Mouse (Mus musculus) ZHBTc4 (cell line): ENCODE data around the gene Hexim1.

Experiments
- DNase-seq: peaks from one replicate; pipeline ENCODE4 v3.0.0-alpha.2; 2011; ENCODE audit warnings: low read depth, low spot score

Gene Hexim1

DNA sequence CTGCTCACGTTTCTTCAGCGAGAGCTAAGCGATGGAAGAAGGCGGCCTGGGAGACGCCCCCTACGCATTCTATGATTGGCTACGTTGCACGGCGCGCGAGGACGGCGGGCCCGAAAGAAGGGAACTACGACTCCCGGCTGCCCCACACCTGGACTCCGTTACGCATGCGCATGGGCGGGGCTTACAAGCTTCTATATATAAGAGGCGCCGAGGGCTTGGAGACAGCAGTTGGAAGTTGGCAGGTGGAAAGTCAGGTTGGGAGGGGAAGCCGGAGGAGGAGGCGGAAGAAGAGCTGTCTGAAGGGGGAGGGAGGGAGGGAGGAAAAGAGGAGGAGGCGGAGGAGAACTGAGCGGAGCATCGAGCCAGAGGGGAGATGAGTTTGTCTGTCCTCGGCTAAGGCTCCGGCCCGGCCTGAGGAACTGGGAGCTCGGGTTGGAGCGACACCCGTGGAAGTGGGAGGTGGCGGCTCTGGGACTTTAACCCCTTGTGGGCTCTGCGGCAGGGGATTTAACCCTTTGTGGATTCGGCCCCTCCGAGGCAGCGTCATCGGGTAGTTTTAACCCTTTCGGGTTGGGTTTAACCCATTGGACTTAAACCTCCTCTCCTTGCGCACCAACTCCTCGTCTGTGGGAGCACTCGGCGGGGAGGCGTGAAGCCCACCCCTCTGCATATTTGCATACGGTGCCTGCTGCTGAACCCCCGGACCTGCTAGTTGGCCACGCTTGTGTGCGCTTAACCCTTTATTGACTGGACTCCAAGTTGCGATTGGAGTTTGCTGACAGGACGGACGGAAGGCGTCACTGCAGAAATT, at the start of gene Hexim1:
Hexim1 (plus strand) TSS at position 224 of the 811 bp plus-strand sequence.
- DNase-seq = peak; percentile 100

DNA sequence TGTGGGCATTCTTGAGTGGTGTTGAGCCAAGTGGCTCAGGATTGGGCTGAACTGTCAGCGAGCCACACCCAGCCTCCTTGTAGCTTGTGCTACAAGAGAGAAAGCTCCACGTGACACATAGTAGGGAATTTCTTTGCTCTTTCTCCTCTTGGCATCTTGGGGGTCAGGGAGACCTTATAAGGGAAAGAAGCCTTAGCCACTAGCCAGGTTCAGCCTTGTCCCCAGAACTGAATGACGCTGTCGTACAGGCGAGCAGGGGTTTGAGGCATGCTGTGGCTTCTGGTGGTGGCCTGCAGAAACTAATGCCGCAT, 49.0 kb upstream of the Hexim1 start:
- no peak for DNase-seq

DNA sequence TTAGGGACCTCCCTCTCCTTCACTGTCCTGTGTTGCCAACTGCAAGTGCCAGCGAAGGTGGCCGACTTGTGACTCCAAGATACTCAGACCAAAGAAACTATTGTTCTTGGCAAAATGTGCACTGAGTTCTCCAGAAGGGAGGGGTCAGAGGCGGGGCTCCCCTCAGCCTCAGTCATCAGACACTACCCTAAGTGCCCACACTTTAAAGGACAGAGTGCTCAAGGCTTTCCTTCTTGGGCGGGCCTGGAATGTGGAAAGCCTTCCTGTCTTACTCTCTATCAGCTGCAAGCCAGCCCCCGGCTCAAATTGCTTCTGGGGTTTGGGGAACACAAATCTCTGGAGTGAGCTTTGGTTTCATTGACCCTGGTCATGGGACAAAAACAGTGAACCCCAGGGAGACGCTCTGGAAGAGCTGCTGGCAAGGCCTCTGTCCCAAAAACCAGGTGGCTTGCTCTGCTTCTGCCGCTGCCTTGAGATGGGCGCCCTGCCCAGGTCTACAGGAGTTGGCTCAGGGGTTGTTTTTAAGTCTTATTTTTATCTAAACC, 48.5 kb upstream of the Hexim1 start:
- peak; percentile 81 for DNase-seq

DNA sequence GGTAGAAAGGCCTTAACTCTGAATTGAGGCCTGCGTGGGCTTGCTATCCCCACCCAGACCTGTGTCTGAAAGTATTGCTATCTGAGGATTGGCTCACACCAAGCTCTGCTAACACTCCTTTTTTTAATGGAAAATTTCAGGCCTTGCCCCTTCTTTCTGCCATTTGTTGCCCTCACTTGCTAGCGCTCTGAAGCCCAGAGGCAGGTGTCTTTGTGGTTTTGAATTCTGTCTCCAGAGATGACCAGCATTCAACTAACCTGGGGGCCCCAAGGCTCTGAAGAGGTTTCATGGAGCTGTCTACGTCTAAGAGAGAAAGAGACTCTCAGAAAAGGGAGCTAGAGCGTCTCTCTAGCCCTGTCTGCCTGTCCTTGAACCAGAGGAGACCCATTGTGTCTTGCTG, 47.8 kb upstream of the Hexim1 start:
- no peak for DNase-seq

DNA sequence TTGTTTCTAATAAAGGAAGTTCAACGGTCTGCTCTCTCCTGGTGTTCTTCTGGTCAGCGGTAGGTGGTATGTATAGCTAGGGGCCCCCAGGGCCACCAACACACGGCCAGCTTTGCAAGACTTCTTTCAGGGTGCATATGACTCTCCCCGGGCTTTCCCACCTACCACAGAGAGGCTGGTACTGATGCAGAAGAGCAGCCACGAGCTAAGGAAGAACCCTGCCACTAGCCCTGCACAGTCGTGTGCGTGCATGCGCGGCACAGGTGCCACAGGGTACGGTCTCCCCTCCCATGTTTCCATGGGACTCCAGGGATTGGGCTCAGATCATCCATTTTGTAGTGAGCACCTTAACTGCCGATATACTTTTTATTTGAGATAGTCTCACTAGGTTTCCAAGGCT, 47.1 kb upstream of the Hexim1 start:
- DNase-seq = no peak

DNA sequence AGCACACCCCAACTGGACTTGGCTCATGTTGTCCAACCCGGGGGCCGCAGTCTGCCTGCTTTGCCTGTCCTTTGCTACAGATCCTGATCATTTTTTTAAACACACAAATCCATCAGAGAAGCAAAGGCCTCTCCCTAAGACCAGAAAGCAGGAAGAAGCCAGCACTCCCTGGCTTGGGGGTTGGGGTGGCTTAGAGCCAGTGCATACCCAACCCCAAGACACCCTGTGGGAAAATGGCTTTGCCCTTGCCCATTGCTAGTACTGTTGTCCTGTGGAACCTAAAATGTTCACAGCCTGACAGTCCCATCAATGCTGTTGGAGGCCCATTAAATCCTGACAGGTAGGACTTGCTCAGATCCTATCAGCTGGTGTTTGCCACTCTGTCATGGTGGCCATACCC, 46.3 kb upstream of the Hexim1 start:
- DNase-seq = no peak

DNA sequence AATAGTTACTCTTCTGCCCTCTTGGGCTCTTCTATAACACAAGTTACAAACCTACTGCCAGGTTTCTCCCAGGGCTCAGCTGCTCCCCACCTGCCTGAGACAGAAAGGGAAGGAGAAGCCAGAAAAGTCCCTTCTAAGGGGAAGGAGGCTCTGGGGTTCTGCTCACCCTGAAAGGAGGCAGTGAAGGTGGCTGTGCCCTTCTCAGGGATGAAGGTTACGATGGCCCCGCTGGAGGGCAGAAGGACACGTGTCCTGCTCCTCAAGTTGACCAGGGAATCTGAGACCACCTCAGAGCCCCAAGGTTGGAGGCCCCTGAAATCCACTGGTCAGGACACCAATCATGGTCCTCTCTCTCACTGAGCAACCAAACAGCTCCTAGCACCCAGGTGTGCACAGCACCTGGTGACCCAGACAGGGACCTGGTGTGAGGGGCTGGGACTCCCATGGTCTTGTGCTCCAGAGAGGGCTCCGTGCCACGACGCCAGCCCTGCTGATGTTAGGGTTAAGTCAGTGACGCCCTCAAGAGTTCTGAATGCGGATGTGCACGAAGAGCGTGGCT, 45.6 kb upstream of the Hexim1 start:
- DNase-seq = no peak

DNA sequence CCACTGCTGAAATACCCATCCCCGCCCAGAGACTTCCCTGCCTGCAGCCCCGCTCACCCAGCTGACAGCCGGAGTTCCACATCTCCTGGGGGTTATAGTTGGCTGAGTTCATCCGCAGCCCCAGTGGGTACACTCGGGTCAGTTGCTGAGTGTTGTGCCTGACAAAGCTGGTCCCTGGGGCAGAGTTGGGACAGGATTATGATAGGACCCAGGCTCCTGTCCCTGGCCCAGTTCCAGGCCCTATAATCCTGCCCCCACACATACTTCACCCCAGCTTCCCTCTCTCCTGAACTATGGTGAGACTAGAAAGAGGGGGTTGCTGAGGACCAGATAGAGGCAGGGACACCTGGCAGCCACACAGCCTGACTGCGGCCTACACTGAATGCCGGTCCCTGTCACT, 42.4 kb upstream of the Hexim1 start:
- DNase-seq = no peak

DNA sequence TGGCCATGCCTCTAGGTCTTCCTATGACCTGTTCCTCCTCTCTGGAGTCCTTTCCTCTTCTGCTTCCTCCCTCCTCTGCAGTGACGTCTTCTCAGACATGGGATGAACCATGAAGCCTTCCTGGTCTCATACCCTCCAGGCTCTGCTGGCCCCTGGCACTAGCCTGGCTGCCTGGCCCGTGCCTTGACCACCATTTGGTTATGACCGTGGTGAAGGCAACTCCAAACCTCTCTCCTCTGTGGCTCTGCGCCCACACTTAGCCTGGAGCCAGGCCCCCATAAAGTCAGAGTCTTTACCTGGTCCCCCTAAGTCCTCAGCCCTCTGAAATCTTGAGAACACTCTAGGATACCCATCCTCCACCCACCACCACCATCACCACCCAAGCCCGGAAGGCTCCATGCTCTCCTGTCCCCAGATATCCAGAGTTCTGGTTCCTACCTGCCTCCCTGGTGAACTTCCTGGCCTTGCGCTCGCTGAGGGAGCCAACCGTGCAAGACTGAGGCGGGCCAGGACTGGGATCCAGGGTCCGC, 41.8 kb upstream of the Hexim1 start:
- DNase-seq = peak; percentile 49

DNA sequence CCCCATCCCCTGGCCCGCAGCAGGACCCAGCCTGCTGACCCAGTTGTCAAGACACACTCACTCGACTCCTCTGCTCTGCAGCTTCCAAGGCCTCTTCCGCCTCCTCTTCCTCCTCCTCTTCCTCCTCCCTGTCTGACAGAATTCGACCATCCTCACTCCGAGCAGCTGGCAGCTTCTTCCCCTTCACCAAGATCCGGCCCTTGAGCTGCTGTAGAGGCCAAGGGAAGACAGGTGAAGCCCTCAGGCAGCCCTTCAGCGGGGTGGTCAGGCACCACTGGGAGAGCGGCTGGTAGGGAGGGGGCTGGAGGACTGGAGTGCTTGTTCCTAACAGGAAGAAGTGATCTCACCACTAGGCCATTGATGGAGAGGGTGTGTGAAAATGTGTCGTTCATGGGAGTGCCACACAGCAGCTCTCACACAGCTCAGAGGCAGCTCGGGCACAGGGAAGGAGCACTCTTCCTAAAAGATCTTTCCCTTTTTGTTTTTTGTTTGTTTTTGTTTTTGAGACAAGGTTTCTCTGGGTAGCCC, 41.2 kb upstream of the Hexim1 start:
- DNase-seq = no peak

DNA sequence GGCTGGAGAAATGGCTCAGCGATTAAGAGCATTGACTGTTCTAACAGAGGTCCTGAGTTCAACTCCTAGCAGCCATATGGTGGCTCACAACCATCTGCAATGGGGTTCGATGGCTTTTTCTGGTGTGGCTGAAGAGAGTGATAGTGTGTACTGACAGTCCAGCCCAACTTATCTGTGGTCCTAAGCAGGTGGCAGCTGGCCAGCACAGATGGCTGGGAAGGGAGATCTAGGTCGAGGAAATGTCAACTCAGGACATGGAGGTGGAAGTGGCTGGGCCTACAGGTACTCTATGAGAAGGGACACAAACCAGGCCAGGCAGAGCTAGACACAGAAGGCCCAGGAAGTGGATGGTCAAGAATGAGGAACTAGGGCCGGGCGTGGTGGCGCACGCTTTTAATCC, 40.0 kb upstream of the Hexim1 start:
- DNase-seq = no peak

DNA sequence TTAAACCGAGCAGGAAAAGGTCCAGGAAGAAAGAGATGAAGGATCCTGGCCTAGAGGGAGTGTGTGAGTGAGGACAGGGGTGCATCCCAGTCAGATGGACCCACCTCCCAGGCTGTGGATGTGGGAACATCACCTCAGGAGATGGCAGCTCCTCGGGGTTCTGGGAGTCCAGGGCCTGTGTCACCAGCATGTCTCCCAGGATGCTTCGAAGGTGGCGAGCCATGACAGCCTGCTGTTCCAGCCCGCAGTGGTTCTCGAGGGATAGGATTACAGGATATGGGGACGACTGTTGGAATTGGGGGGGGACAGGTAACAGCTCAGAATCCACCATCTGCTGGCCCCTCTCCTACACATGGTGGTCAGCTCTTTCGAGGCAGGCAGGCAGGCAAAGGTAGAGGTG, 39.5 kb upstream of the Hexim1 start:
- no peak for DNase-seq

DNA sequence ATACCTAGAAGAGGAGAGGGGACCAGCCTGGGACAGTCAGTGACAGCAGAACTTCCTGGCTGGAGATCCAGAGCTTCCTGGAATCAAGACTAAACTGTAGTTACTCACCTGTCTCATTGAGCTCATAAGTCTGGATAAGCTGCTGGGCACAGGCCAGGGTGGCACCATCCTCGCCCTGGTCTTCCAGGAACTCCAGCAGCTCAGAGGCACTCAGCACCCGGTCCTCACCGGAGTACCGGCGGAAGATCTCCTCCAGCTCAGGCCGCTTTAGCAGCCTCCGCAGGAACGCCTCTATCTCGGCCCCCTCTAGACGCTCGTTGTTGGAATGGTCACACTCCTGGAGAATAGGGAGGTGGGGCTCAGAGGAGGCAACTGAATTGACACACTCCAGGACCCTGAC, 37.9 kb upstream of the Hexim1 start:
- no peak for DNase-seq

DNA sequence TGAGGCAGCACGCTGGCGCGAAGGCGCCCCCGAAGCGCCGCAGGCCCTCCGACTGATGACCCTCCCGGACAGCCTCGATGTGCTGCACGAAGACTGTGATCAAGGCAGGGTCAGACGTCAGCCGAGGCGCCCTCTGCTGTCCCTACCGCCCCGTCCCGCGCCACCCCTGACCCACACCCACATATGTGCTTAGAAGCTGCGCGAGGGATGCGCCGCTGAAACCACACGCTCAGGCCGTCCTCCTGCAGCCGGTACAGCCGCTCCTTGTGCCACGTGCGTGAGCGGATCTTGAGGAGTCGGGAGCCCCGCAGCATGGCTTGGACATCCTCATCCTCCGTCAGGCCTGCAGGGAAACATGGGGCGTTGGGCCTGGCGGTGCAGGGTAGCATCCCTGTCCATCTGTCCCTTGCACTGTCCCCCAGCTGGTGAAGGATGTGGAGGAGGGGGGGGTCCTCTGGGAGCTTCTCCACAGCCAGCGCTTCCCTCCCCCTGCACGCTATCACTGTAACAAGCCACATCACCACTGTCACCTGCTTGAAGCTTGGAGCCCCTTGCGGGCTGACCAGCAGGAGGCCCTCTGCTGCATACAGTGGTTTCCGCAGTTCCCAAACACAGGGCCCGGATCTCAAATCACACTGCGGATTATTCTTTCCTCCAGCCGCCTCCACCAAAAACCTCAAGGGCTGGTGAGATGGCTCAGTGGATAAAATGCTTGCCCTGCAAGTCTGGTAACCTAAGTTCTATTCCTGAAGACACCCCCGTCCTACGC, 35.5 kb upstream of the Hexim1 start:
- DNase-seq = peak; percentile 48

DNA sequence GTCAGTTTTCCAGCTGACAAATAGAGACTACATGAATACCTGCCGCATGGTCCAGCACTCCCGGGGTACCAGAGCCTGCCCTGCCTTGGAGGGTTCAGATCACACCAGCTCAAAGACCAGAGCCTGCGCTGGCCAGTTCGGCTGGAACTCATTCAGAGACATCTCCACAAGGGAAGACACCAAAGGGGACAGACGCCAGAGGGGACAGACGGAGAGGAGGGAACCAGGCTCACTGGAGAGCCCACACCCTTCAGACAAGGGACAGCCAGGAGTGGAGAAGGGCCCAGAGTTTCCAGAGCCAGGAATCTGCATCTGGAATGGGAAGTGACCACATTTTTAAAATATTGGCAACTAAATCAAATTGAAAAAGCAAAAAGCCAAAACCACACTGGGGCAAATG, 34.4 kb upstream of the Hexim1 start:
- no peak for DNase-seq

DNA sequence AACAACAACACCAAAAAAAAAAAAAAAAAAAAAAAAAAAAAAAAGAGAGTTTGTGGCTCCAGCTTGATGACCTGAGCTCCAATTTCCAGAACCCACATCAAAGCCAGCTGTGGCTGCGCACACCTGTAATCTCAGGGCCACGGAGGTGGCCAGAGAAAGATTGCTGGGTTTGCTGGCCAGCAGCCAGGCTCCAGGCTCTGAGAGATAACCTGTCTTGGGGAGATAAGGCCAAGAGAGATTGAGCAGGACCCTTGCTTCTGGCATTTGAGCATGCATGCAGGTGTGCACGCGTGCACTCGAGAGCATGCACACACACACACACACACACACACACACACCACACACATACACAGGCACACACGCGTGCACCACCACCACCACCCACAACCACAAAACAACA, 22.7 kb upstream of the Hexim1 start:
- DNase-seq = no peak

DNA sequence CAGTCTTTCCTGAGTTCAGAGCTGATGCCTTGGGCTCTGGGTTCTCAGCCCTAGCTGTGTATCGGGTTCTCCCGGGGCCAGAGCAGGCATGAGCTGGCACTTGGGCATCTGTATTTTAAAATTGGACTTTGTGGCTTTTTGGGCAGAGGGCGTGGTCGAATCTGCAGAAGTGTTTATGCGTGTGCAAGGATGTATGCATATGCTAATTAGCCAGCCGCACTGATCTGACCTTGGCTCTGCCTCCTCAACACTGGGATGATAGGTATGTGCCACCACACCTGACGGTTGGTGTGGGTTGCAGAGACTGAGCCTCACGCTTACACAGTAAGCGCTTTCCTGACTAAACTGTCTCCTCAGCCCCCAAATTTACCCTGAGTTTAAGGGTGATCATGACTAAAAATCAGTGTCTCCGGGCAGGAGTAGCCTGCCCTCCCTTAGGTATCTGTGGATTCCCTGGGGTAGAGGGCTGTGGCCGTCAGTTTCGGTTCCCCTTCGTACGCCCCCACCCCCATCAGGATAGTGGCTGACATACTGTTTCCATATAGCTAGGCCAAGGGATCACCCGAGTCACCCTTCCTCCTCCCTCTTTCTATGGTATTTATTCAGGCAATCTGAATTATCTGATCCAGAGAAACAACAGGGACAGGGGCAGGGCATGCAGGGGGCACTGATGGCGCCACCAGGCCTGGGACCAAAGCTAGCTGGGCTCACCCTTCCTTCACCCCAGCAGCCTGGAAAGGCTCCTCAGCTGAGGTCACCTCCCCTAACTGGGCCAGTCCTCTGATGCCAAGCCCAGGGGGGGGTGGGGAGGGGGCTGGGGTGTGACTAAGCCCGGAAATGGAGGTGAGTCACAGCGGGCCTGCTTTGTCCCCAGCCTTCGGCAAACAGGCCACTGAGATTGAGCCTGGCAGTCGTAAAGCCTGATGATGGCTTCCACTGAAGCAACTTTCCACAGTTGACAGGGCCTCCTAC, 21.9 kb upstream of the Hexim1 start:
- DNase-seq = peak; percentile 63

DNA sequence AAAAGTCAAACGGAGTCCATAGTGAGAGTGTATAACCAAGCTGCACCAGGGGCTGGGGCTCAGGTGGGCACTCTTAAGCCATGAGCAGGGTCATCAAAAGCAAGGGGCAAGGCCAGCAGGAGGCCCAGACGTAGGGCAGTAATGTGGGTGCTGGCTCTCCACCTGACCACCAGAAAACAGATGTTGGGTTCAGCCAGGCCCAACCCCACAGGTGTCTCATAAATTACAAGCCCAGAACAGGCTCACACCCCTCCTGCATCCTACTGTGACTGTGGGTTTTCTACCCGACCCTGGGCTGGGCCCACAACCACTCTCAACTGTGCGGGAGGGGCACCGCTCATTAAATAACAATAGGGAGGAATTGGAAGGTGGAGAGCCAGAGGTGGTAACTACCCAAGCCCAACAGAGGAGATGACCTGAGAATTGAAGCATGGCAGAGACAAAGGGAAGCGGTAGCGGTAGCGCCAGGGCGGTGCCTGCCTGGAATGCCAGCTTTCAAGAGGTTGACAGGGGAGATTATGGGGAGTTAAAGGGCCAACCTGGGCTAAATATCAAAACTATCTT, 20.8 kb upstream of the Hexim1 start:
- DNase-seq = peak; percentile 81

DNA sequence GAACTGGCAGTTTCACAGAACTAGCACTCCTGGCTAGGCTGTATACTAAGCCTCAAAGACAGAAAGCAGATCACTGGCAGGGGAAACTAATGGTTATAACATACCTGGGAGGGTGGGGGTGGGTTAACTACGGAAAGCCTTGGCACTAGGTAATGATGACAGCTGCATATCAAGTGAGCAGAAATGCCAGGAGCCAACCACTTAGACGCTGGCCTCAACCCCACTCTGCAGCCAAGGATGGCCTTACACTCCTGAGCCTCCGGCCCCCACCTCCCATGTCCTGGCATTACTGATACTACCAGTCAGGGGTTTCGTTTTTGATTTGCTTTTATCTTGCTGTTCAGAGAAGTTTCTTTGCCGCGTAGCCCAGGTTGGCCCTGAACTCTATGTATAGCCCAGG, 20.2 kb upstream of the Hexim1 start:
- no peak for DNase-seq
